Mouse (Mus musculus) bone marrow, adult 2 months (tissue): ENCODE measurements around the gene Fam168a. TPM values are rescaled to one million over a fixed set of nuclear protein-coding genes. Genes with fewer than 3 reads are reported as not detected.

Experiments used
- H3K27ac ChIP-seq: fragments of 200-500 bp; 2 replicates; pipeline ENCODE4 v1.5.1; 2012; ENCODE audit warnings: low read depth, mild to moderate bottlenecking, control low read depth, inconsistent platforms, low read length; ENCODE audit not compliant: control insufficient read depth, poor library complexity, insufficient read depth
- H3K4me1 ChIP-seq: fragments of 200-500 bp; 2 replicates; pipeline ENCODE4 v1.6.1; 2011; ENCODE audit warnings: low read length; ENCODE audit not compliant: control insufficient read depth, insufficient read depth
- H3K4me3 ChIP-seq: fragments of 200-500 bp; replicated peaks from 2 replicates; pipeline ENCODE3; 2011; ENCODE audit warnings: mild to moderate bottlenecking, low read depth, low read length, control low read depth; ENCODE audit not compliant: control insufficient read depth
- CTCF ChIP-seq: fragments of 200-500 bp; IDR thresholded peaks from 2 replicates; pipeline ENCODE4 v1.5.1; 2011; ENCODE audit warnings: low read length, control low read depth; ENCODE audit not compliant: control insufficient read depth, insufficient read depth
- POLR2A ChIP-seq: fragments of 200-500 bp; IDR thresholded peaks from 2 replicates; pipeline ENCODE4 v1.6.1; 2011; ENCODE audit warnings: low read depth, mild to moderate bottlenecking, control low read depth, low read length, borderline replicate concordance; ENCODE audit not compliant: control insufficient read depth
- WGBS: fragments of 180-500 bp; shearing (Covaris S2); methylation state at CpG from one replicate; pipeline ENCODE4 v1.1.7; 2018; 5-methylcytosine and 5-hydroxymethylcytosine counted together
- polyA plus RNA-seq: library from polyadenylated mRNA; stranded (reverse); fragments of >200 nt; gene quantifications from 2 replicates; pipeline ENCODE4 v1.2.4, GENCODE M21; 2011; ENCODE audit warnings: low replicate concordance; ENCODE audit not compliant: missing spikeins, insufficient read depth, insufficient read length

Gene Fam168a
- polyA plus RNA-seq, 1 experiment, result 11.7 TPM

GRCm38 (mm10) chr7:100673452-100673851, 33.0 kb upstream of the Fam168a start:
- 77% methylated on average over 7 of the region's 7 CpGs for WGBS
- Histone ChIP-seq H3K4me1 (no peaks in the 10 kb centered on the region), H3K27ac (no peak overlapping the region), H3K4me3 (no peak overlapping the region)
- TF ChIP-seq CTCF (no peak), POLR2A (no peak)

- H3K4me3 ChIP-seq, result no peak overlapping the region
- H3K4me1 ChIP-seq, result no peaks in the 10 kb centered on the region
- WGBS, result 84% methylated on average over 2 of the region's 2 CpGs
- TF ChIP-seq CTCF, result no peak
- no peak for TF ChIP-seq POLR2A
- no peak overlapping the region for H3K27ac ChIP-seq
Observed at GRCm38 (mm10) chr7:100674941-100675340, 31.5 kb upstream of the Fam168a start.

- no peak overlapping the region for H3K4me3 ChIP-seq
- WGBS, result 78% methylated on average over 5 of the region's 5 CpGs
- TF ChIP-seq POLR2A (no peak), CTCF (no peak)
- H3K27ac ChIP-seq, result no peak overlapping the region
- H3K4me1 ChIP-seq, result no peaks in the 10 kb centered on the region
Observed at GRCm38 (mm10) chr7:100678052-100678451, 28.4 kb upstream of the Fam168a start.

GRCm38 (mm10) chr7:100678948-100679880, 27.2 kb upstream of the Fam168a start:
- Histone ChIP-seq H3K4me3 (no peak overlapping the region), H3K4me1 (no peaks in the 10 kb centered on the region), H3K27ac (no peak overlapping the region)
- WGBS, result 68% methylated on average over 15 of the region's 15 CpGs
- TF ChIP-seq CTCF (no peak), POLR2A (no peak)

- Histone ChIP-seq H3K27ac (no peak overlapping the region), H3K4me3 (no peak overlapping the region), H3K4me1 (peaks cover 1% of the 10 kb centered on the region)
- WGBS, result 62% methylated on average over 5 of the region's 5 CpGs
- TF ChIP-seq POLR2A (no peak), CTCF (no peak)
Observed at GRCm38 (mm10) chr7:100681132-100681531, 25.3 kb upstream of the Fam168a start.

GRCm38 (mm10) chr7:100683241-100683640, 23.2 kb upstream of the Fam168a start:
- H3K27ac ChIP-seq, result no peak overlapping the region
- H3K4me1 ChIP-seq, result peaks cover 1% of the 10 kb centered on the region
- TF ChIP-seq POLR2A, result no peak
- H3K4me3 ChIP-seq, result no peak overlapping the region
- 91% methylated on average over 1 of the region's 1 CpGs for WGBS

- 52% methylated on average over 5 of the region's 5 CpGs for WGBS
- no peak overlapping the region for H3K4me3 ChIP-seq
- peaks cover 1% of the 10 kb centered on the region for H3K4me1 ChIP-seq
- TF ChIP-seq CTCF (no peak), POLR2A (no peak)
- peak overlapping the region; percentile 76 for H3K27ac ChIP-seq
Observed at GRCm38 (mm10) chr7:100684081-100684480, 22.4 kb upstream of the Fam168a start.

GRCm38 (mm10) chr7:100684538-100684937, 21.9 kb upstream of the Fam168a start:
- peak overlapping the region; percentile 76 for H3K27ac ChIP-seq
- WGBS, result 32% methylated on average over 7 of the region's 7 CpGs

GRCm38 (mm10) chr7:100685061-100686030, 21.1 kb upstream of the Fam168a start:
- WGBS, result 42% methylated on average over 13 of the region's 13 CpGs
- Histone ChIP-seq H3K27ac (no peak overlapping the region), H3K4me3 (no peak overlapping the region), H3K4me1 (peaks cover 1% of the 10 kb centered on the region)
- TF ChIP-seq CTCF, result peak; percentile 98
- TF ChIP-seq POLR2A, result no peak

More at GRCm38 (mm10) chr7:100684538-100684937, 21.9 kb upstream of the Fam168a start:
- TF ChIP-seq CTCF (peak; percentile 38), POLR2A (no peak)
- no peak overlapping the region for H3K4me3 ChIP-seq
- H3K4me1 ChIP-seq, result peaks cover 1% of the 10 kb centered on the region
